Mouse (Mus musculus) megakaryocyte-erythroid progenitor cell, adult 5-6 weeks (primary cell): Measurements from ENCODE around the gene Gal3st4. TPM values are rescaled to one million over a fixed set of nuclear protein-coding genes. Genes with fewer than 3 reads are reported as not detected.
A peak's percentile ranks its signal among the peaks of the same experiment; 100 is the strongest.
"Not testable (repeated sequence)": the region's sequence is repeated elsewhere in the genome, so short reads cannot be mapped to it uniquely, and the experiment has no call there.

Experiments
- ATAC-seq: replicated peaks from 2 replicates; pipeline ENCODE4 v1.8.0; 2016; ENCODE audit warnings: mild to moderate bottlenecking, inconsistent platforms; ENCODE audit not compliant: severe bottlenecking, poor library complexity, low FRiP score, low TSS enrichment
- total RNA-seq, 2 experiments: library from RNA; stranded (forward) in 1 of 2; stranded (reverse) in 1 of 2; fragments of 200-1000, 215-1000 nt in 1 of 2; fragments of >200 nt in 1 of 2; fragmentation: Nextera tagmentation in 1 of 2; gene quantifications; 2 replicates each; pipeline ENCODE4 v1.2.3; 2014 to 2017

Gal3st4 gene
- total RNA-seq, 2 experiments from 2014 or later: not detected

DNA sequence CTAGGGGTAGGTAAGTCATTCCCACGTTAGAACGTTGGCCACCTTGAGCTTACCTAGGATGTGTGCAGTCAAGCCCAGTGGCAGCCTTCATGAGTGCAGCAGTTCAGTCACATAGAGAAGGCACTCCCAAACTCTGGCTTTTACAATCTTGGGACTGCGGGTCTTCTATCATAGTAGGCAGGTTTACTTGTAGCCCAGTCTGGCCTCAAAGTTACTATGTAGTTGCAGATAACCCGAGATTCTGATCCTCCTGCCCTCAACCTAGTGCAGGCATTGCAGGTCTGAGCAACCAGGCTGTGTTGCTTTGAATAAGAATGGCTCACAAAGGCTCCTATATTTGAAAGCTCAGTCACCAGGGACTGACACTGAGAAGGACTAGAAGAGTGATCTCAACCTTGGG, 46.1 kb downstream of the Gal3st4 start:
- peak; percentile 45 for ATAC-seq

DNA sequence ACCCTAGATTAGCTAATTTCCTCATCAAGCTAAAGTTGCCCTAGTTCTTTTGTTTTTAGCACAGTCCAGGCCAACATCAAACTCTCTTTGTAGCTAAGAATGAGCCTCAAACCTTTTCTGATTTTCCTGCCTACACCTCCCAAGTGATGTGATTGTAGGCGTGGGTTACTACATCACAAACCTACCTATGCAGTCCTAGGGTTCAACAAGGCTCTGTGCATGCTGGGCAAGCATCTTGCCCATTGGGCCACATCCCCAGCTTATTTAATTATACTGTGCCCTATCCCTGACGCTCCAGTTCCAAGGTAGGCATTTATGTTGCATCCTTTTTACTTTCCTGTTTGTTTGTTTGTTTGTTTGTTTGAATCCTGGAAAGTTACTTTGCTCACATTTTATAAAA, 46.9 kb downstream of the Gal3st4 start, which contains the start of gene Nxpe5:
Gene Nxpe5 (plus strand): TSS at position 199 of the 400 bp plus-strand sequence.
- no peak for ATAC-seq

- no peak for ATAC-seq
Measured at GRCm38 (mm10) chr5:138223287-138223686, 49.4 kb downstream of the Gal3st4 start.

DNA sequence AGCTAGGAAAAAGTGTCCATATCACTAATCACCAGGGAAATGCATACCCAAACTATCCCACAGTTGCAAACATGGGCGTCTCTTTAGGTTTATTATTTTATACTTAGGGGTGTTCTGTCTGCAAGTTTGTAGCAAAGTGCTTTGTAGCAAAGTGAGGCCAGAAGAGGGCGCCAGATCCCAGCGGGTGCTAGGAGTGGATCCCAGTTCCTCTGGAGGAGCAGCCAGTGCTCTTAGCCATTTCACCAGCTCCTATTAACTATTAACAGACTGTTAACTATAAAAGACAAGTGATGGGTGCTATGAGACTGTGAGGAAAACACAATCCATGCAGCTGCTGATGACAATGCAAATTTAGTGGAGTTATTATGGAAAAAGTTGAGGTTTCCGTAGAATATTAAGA, 50.5 kb downstream of the Gal3st4 start:
- ATAC-seq: peak; percentile 90

GRCm38 (mm10) chr5:138219864-138220263, 52.8 kb downstream of the Gal3st4 start:
- no peak for ATAC-seq

DNA sequence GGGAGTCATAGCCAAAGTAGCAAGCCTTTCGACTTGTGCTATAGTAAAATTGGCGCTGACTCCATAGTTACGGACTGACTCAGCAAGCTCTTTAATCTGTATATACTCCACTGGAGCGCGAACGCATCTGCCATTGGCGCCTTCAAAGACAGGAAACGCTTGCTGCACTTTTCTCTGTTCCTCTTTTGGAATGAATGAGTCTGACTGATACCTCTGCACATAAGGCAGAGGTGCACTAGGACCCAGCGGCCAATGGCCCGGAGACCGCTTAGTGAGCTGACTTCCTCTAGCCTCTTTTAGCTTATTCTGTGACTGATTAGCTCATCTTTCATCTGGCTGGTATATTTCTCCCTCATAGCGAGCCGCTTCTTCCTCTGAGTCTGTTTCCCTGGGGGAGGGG, 56.0 kb downstream of the Gal3st4 start:
- not testable (repeated sequence) for ATAC-seq

Other genes with a start within 250 kb of the Gal3st4 start
- gene Smok3c, start 219.6 kb downstream of the Gal3st4 start, total RNA-seq (2014; fragmentation: Nextera tagmentation): not detected in 2 replicates
- gene Smok3c, start 219.6 kb downstream of the Gal3st4 start, total RNA-seq (2017): not detected in 2 replicates
- 40.3 and 41.1 TPM in 2 replicates for gene Zkscan1, start 187.8 kb downstream of the Gal3st4 start, total RNA-seq (2014; fragmentation: Nextera tagmentation)
- gene Zkscan1, start 187.8 kb downstream of the Gal3st4 start, total RNA-seq (2017): 38.0 and 44.5 TPM in 2 replicates
- 14.4 and 18.0 TPM in 2 replicates for gene Zscan21, start 155.9 kb downstream of the Gal3st4 start, total RNA-seq (2014; fragmentation: Nextera tagmentation)
- gene Zscan21, start 155.9 kb downstream of the Gal3st4 start, total RNA-seq (2017): 10.8 and 16.5 TPM in 2 replicates
- gene Zfp113, start 117.1 kb downstream of the Gal3st4 start, total RNA-seq (2014; fragmentation: Nextera tagmentation): 7.3 and 7.5 TPM in 2 replicates
- gene Zfp113, start 117.1 kb downstream of the Gal3st4 start, total RNA-seq (2017): 7.8 and 10.9 TPM in 2 replicates
- 81.1 and 121 TPM in 2 replicates for gene Cops6, start 111.8 kb downstream of the Gal3st4 start, total RNA-seq (2014; fragmentation: Nextera tagmentation)
- gene Cops6, start 111.8 kb downstream of the Gal3st4 start, total RNA-seq (2017): 51.6 and 66.1 TPM in 2 replicates
- gene Ap4m1, start 100.8 kb downstream of the Gal3st4 start, total RNA-seq (2014; fragmentation: Nextera tagmentation): 37.3 and 53.0 TPM in 2 replicates
- gene Ap4m1, start 100.8 kb downstream of the Gal3st4 start, total RNA-seq (2017): 18.9 and 32.8 TPM in 2 replicates
- 343 and 361 TPM in 2 replicates for gene Mcm7, start 100.4 kb downstream of the Gal3st4 start, total RNA-seq (2014; fragmentation: Nextera tagmentation)
- 397 and 503 TPM in 2 replicates for gene Mcm7, start 100.4 kb downstream of the Gal3st4 start, total RNA-seq (2017)
- 44.8 and 68.4 TPM in 2 replicates for gene Taf6, start 85.4 kb downstream of the Gal3st4 start, total RNA-seq (2014; fragmentation: Nextera tagmentation)
- gene Taf6, start 85.4 kb downstream of the Gal3st4 start, total RNA-seq (2017): 25.4 and 37.9 TPM in 2 replicates
- 22.0 and 26.2 TPM in 2 replicates for gene Cnpy4, start 85.4 kb downstream of the Gal3st4 start, total RNA-seq (2014; fragmentation: Nextera tagmentation)
- 35.3 and 36.5 TPM in 2 replicates for gene Cnpy4, start 85.4 kb downstream of the Gal3st4 start, total RNA-seq (2017)
- gene Mblac1, start 78.5 kb downstream of the Gal3st4 start, total RNA-seq (2014; fragmentation: Nextera tagmentation): 5.1 and 8.0 TPM in 2 replicates
- 2.5 and 8.3 TPM in 2 replicates for gene Mblac1, start 78.5 kb downstream of the Gal3st4 start, total RNA-seq (2017)
- 0.28 TPM in 1 of 2 replicates, not detected in the other for gene Nxpe5, start 46.9 kb downstream of the Gal3st4 start, total RNA-seq (2014; fragmentation: Nextera tagmentation)
- 0.94 and 1.0 TPM in 2 replicates for gene Nxpe5, start 46.9 kb downstream of the Gal3st4 start, total RNA-seq (2017)
- 28.7 and 36.3 TPM in 2 replicates for gene Lamtor4, start 17.4 kb downstream of the Gal3st4 start, total RNA-seq (2014; fragmentation: Nextera tagmentation)
- gene Lamtor4, start 17.4 kb downstream of the Gal3st4 start, total RNA-seq (2017): 27.0 and 30.0 TPM in 2 replicates
- 113 and 199 TPM in 2 replicates for gene BC037034, start 8.8 kb downstream of the Gal3st4 start, total RNA-seq (2014; fragmentation: Nextera tagmentation)
- gene BC037034, start 8.8 kb downstream of the Gal3st4 start, total RNA-seq (2017): 46.5 and 50.8 TPM in 2 replicates
- not detected in 2 replicates for gene Gm43720, start 7.1 kb upstream of the Gal3st4 start, total RNA-seq (2014; fragmentation: Nextera tagmentation)
- gene Gm43720, start 7.1 kb upstream of the Gal3st4 start, total RNA-seq (2017): not detected in 2 replicates
- 6.0 and 15.0 TPM in 2 replicates for gene Gpc2, start 7.2 kb upstream of the Gal3st4 start, total RNA-seq (2014; fragmentation: Nextera tagmentation)
- 0.89 and 6.5 TPM in 2 replicates for gene Gpc2, start 7.2 kb upstream of the Gal3st4 start, total RNA-seq (2017)
- 13.1 and 15.7 TPM in 2 replicates for gene Stag3, start 7.4 kb upstream of the Gal3st4 start, total RNA-seq (2014; fragmentation: Nextera tagmentation)
- gene Stag3, start 7.4 kb upstream of the Gal3st4 start, total RNA-seq (2017): 9.9 and 13.4 TPM in 2 replicates
- gene Pvrig, start 69.1 kb upstream of the Gal3st4 start, total RNA-seq (2014; fragmentation: Nextera tagmentation): 4.0 TPM in 1 of 2 replicates, not detected in the other
- not detected in 2 replicates for gene Pvrig, start 69.1 kb upstream of the Gal3st4 start, total RNA-seq (2017)
- gene Zfp157, start 168.6 kb upstream of the Gal3st4 start, total RNA-seq (2014; fragmentation: Nextera tagmentation): 11.5 and 13.1 TPM in 2 replicates
- 4.9 and 19.0 TPM in 2 replicates for gene Zfp157, start 168.6 kb upstream of the Gal3st4 start, total RNA-seq (2017)